Mouse (Mus musculus): ENCODE measurements around the gene Urb1.

Urb1 gene

DNA sequence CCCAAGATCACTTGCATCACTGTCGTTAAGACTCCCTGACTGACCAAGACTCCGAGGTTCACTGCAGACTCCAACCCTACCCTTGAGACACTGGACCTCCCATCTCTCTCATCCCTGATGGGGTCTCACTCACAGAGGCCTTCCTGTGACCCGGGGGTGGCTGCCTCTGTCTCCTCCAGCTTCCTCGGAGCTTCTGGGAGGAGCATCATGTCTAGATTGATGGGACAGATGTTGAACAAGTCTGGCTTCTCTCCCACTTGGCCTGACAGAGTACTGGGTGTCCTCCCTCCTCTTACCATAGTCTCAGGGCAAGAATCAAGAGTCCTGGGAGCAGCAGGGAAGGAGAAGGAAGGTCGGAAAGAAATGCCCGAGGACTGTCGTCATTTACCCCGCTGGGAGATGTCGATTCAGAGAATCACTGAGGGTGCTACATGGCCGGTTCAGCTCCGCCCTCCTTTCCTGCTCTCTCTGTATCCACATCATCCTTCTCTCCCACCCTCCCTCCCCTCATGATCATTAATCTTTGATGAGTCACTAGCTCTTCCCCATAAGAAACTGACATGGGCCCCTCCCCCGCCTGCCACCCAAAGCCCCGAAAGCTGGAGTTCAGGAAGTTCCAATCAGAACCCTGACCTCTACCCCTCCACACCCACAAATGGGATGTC lies 105.9 kb downstream of the Urb1 start:
- DNase-seq (ENCODE audit: extremely low read depth, insufficient read length, low spot score) = no peak

DNA sequence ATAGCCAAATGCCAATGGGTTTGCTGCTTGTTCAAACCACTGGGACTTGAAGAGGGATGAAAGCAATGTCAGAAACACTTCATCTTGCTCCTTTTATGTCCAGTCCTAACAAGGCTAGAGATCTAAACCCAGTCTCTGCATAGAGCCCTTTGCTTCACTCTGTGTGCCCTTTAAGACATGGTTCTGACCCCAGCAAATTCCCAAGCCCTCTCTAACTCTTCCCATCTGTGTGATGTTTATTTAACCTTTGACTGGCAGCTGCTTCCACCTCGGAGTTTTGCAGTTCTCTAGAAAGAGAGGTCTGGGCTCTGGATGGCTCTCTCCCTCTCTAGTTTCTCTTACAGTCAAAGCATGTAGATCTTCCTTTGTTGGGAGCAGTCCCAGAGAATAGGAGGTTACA lies 106.6 kb downstream of the Urb1 start:
- no peak for DNase-seq (ENCODE audit: extremely low read depth, insufficient read length, low spot score)

DNA sequence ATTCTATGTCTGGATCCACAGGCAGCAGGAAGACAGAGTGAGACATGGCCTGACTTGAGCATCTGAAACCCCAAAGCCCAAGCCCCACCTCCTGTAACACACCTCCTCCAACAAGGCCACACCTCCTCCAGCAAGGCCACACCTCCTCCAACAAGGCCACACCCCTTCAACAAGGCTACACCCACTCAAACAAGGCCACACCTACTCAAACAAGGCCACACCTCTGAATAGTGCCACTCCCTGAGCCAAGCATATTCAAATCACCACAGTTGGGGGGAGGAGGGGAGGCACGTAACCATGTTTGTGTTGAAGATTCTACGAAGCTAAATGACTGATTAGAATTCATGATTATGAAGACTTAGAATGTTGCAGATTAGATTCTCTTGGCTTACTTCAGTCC lies 108.7 kb downstream of the Urb1 start:
- DNase-seq (ENCODE audit: extremely low read depth, insufficient read length, low spot score) = no peak

All from 3134 (cell line).